Mouse (Mus musculus): ENCODE results near the gene Sbk2.

DNA sequence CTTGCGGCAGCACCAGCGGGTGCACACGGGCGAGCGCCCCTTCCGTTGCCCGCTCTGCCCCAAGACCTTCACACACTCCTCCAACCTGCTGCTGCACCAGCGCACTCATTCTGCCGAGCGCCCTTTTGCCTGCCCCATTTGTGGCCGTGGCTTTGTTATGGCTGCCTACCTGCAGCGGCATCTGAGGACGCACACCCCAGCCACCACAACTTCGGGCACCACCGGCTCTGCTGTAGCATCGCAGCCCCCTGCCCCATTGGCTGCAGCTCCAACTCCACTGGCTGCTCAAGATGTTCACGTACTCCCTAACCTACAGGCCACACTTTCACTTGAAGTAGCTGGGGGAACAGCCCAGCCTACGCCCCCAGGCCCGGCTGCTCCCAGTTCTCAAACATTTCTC is 43.7 kb downstream of the Sbk2 start:
- TF ChIP-seq CTCF (IDR thresholded peaks at IDR 0.05; ENCODE audit: low read depth) (no peak), EP300 (IDR thresholded peaks at IDR 0.05; ENCODE audit: low read depth) (no peak)
